Mouse (Mus musculus): ENCODE results near the gene Hsf5. TPM values are rescaled to one million over a fixed set of nuclear protein-coding genes. Genes with fewer than 3 reads are reported as not detected.

The Hsf5 gene
- polyA plus RNA-seq, 1 experiment: 0.01 TPM

DNA sequence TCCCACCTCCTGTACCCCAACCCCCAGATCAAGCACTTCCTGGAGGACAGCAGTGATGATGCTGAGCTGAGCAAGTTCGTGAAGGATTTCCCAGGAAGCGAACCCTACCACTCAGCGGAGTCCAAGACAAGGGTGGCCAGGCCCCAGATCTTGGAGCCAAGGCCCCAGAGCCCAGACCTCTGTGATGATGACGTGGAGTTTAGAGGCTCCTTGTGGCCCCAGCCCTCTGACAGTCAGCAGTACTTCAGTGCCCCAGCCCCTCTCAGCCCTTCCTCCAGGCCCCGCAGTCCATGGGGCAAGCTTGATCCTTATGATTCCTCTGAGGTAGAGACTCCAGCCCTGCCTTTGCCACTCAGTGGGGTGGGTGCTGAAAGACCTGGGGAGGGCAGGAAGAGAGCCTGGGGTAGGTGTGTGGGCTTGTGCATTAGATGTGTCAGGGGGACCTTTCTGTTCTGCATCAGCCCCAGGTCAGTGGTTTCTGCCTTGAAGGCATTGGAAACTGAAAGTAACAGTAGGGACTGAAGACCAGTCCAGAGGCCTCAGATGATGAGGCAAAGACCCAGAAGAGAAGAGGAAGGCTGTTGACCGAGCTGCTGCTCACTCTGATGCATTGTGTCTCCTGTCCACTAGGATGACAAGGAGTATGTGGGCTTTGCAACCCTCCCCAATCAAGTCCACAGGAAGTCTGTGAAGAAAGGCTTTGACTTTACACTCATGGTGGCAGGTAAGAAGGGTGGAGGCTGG lies 33.5 kb upstream of the Hsf5 start:
- TF ChIP-seq GATA1 (IDR thresholded peaks at IDR 0.05; ENCODE audit: low read length): no peak

DNA sequence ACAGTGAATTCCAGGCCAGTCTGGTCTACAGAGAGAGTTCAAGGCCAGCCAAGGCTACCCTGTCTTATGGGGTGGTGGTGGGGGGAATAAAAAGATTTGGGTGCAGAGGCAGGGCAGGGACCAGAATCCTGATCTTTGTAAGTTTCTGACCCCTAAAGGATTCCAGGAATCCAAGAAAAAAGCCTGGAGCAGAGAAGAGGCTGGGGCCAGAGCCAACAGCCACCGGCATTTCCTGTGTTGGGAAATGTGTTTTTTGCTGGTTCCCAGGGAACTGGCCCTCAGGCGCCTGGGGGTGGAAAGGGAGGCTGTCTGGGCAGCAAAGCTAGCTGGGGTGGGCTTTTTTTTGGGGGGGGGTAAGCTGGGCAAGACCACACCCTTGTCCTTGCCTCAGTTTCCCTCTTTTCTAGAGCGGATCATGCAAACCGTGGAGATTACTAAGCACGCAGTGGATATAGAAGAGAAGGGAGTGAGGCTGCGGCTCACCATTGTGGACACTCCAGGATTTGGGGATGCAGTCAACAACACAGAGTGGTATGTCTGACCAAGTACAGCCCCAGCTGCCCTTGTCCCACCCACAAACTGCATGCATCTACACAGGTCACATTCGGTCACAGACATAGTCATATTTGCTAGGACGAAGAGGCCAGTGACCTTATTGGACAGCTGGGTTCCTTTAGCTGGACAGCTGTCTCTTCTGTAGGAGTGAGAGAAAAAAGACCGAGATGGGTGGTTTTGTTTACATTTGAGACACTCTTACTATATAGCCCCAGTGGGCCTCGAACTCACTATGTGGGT lies 32.1 kb upstream of the Hsf5 start:
- TF ChIP-seq GATA1 (IDR thresholded peaks at IDR 0.05; ENCODE audit: low read length): no peak

GRCm38 (mm10) chr11:87587211-87587874 lies 29.6 kb upstream of the Hsf5 start:
- TF ChIP-seq GATA1 (IDR thresholded peaks at IDR 0.05; ENCODE audit: low read length): no peak

GRCm38 (mm10) chr11:87589605-87590004 lies 27.4 kb upstream of the Hsf5 start:
- TF ChIP-seq GATA1 (IDR thresholded peaks at IDR 0.05; ENCODE audit: low read length): no peak

GRCm38 (mm10) chr11:87590841-87591525 lies 26.0 kb upstream of the Hsf5 start:
- no peak for TF ChIP-seq GATA1 (IDR thresholded peaks at IDR 0.05; ENCODE audit: low read length)

GRCm38 (mm10) chr11:87591526-87592353 lies 25.2 kb upstream of the Hsf5 start, which contains the start of gene Mtmr4:
Gene Mtmr4, plus strand, starts transcription at chr11:87592162.
- TF ChIP-seq GATA1 (IDR thresholded peaks at IDR 0.05; ENCODE audit: low read length): no peak

DNA sequence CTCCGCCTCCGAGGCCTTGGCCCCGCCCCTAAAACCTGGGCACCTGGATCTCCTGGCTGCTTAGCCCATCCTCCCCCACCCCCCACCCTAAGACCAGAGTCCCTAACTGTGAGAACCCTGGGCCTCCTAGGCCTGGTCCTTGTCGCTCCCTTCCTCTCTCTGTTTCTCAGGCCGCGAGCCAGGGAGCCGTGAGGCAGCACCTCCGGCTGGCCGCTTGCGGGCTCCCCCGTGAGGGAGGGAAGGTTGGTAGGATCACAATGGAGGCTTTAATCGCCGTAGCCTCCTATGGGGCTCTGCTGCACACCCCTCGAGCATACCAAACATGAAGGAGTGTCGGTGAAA lies 24.6 kb upstream of the Hsf5 start:
- TF ChIP-seq GATA1 (IDR thresholded peaks at IDR 0.05; ENCODE audit: low read length): no peak

- TF ChIP-seq GATA1 (IDR thresholded peaks at IDR 0.05; ENCODE audit: low read length): no peak
These were observed 24.0 kb upstream of the Hsf5 start for GRCm38 (mm10) chr11:87592713-87593598.

DNA sequence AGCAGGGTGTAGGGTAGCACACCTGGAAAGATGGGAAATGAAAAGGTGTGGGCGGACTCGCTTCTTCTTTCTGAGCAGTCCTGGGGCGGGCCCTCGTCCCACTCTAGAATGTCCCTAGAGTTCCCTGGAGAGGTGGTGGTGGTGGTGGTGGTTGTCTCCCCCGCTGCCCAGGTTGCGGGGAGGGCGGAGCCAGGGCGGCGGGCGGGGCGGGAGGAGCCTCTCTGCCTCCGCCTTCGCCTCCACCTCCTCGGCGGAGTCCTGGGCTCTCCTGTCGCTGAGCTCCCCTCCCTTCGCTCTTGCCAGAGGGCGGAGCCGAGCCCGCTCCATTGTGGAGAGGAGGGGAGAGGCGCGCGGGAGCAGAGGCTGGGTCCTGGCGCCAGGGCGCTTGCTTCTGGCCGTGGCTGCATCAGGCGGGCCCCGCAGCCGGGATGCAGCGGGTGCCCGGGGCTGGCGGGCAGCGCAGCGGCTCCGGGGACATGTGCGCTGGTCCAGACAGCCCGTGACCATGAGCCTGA lies 21.6 kb upstream of the Hsf5 start:
- no peak for TF ChIP-seq GATA1 (IDR thresholded peaks at IDR 0.05; ENCODE audit: low read length)

DNA sequence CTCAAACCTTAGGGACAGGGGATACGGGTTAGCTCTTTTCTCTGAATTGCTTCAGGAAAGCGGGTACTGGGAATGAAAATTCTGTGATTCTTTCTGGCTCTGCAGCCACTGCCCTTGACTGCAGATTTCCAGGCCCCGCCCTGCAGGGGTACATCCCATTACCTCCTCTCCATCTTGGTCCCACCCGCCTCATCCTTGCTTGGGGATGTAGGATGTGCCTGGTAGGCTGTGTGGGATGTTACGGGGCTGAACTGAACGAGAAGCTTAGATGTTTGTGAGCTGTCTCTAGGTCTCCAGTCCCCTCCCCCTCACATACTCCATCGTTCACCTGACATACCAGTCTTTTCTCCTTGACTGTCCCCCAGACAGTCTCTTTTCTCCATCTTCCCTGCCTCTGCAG lies 21.0 kb upstream of the Hsf5 start:
- TF ChIP-seq GATA1 (IDR thresholded peaks at IDR 0.05; ENCODE audit: low read length): no peak

GRCm38 (mm10) chr11:87596492-87596891 lies 20.5 kb upstream of the Hsf5 start:
- no peak for TF ChIP-seq GATA1 (IDR thresholded peaks at IDR 0.05; ENCODE audit: low read length)

DNA sequence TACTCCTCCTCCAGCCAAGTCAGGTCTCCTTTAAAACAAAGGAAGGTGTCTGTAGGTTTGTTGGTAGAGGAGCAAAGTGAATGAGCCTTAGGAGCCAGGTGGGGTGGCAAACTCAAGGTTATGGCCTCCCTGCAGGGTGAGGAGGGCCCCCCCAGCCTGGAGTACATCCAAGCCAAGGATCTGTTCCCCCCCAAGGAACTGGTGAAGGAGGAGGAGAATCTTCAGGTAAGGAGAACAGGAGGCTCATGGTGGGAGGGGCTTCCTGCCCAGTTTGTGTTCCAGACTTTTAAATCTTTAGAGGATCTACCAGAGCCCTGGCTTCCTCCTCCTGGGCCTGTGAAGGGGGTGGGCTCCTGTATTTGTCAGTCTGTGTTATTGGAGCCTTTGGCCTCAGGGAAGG lies 19.9 kb upstream of the Hsf5 start:
- no peak for TF ChIP-seq GATA1 (IDR thresholded peaks at IDR 0.05; ENCODE audit: low read length)

- no peak for TF ChIP-seq GATA1 (IDR thresholded peaks at IDR 0.05; ENCODE audit: low read length)
These were observed 17.4 kb upstream of the Hsf5 start for GRCm38 (mm10) chr11:87599395-87600089.
